Mouse (Mus musculus) mature B cell (primary cell): ENCODE results near the gene Trim30b.
"Not testable (repeated sequence)": the region's sequence is repeated elsewhere in the genome, so short reads cannot be mapped to it uniquely, and the experiment has no call there.

Source experiments
- in situ Hi-C: fragments of 300-500 bp; cut with MboI; formaldehyde crosslinking; loops from 2 replicates; pipeline ENCODE4 v1.14.3; 2019

Gene Trim30b

GRCm38 (mm10) chr7:104369736-104370414 is at the start of gene Trim30b:
Trim30b (minus strand) TSS chr7:104369884.
- in situ Hi-C loops: no loop called here

DNA sequence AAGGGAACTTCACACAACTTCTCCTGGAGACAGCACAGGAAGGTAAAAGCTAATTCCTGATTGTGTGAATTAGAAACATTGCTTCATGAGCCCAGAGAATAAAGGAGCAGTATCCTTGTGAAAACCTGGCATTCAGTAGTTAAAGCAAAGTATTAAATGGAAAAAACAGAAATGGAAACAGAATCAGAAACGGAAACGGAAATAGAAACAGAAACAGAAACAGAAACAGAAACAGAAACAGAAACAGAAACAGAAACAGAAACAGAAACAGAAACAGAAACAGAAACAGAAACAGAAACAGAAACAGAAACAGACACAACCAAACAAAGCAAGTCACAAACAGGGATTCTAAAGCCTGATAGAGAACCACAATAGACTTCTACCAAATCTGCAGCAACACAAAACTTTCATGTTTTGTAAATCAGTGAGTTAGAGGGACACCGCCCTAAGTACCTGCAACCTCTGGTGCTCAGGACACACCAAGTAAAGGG is 34.8 kb upstream of the Trim30b start:
- in situ Hi-C loops: no loop called here

DNA sequence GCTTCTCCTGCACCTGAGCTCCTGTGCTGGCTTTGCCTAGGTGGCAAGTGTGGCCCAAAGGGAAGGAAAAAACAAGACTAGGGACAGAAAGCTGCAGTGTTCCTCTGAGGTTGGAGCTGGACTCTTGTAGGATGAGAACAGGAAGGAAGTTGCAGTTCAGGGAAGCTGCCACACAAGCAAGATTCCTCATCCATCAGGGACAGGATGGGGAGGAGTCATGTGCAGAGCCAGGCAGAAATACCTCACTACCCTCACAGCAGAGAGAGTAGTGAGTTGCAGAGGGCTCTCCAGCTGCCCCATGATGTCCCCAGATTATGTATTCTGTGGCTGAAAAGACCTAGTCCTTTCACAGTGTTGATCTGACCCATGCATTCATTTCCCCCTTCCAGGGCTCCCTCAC is 31.5 kb upstream of the Trim30b start:
- in situ Hi-C loops: no loop called here

DNA sequence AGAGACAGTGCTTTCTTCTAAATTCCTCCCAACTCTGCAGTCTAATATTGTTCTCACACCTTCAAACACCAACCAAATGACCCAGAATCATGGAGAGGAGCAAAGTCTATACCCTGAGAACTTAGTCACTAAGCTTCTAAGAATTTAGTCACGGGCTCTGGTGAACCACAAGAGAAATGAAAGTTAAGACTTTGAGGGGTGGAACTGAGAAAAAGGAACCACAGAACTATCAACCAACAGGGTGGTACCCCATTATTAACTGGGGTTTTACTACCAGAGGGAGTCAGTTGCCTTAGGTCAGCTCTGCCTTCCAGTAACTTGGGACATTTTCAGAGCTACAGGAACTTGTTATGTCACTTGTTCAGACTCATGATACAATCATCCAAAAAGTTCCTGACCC is 31.0 kb upstream of the Trim30b start, which contains the start of gene Trim30c:
Gene Trim30c, minus strand, starts transcription at position 140 of the 400 bp plus-strand sequence.
- in situ Hi-C loops: no loop called here

- in situ Hi-C loops: no loop called here
These were observed 28.8 kb upstream of the Trim30b start for GRCm38 (mm10) chr7:104398492-104398891.

DNA sequence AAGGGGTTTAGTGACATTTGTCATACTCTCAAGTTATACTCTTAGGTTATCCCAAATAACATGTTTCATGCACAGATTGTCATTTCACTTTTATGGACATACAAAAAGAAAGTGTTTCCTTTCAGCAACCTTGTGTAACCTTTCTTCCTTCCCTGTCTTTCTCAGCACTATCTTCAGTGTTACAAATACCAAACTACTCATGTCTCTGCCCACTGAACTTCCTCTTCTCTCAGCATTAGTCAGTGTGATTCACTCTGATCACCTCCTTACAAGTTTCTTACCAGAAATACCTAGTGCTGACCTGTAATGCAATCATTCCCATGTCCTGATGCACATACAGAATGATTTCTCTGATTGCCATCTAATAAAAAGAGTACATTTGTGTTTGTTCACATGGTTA is 3.3 kb downstream of the Trim30b start:
- in situ Hi-C loops: no loop called here

DNA sequence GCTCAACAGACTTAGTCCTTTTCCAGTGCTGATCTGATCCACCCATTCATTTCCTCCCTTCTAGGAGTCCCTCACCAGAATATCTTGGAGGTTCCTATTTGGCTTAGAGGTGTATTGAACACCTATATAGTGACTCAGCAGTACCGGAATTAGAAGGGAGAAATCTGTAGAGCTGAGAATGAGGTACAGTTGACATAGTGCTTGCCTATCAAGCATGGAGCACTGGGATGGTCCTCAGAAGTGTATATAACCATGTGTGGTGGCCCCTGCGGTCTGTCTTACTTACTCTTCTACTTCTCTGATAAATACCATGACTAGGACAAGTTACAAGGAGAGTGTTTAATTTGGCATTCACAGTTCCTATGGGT is 16.1 kb downstream of the Trim30b start:
- in situ Hi-C loops: no loop called here

GRCm38 (mm10) chr7:104352717-104353599 is 16.7 kb downstream of the Trim30b start, which contains the start of gene Trim12c:
Trim12c (minus strand) TSS chr7:104353362.
- in situ Hi-C loops: no loop called here

- in situ Hi-C loops: not testable (repeated sequence)
These were observed 21.6 kb downstream of the Trim30b start for GRCm38 (mm10) chr7:104348043-104348442.

- in situ Hi-C loops: not testable (repeated sequence)
These were observed 28.9 kb downstream of the Trim30b start for GRCm38 (mm10) chr7:104340744-104341143.

- in situ Hi-C loops: not testable (repeated sequence)
These were observed 34.1 kb downstream of the Trim30b start for GRCm38 (mm10) chr7:104335547-104335946.

DNA sequence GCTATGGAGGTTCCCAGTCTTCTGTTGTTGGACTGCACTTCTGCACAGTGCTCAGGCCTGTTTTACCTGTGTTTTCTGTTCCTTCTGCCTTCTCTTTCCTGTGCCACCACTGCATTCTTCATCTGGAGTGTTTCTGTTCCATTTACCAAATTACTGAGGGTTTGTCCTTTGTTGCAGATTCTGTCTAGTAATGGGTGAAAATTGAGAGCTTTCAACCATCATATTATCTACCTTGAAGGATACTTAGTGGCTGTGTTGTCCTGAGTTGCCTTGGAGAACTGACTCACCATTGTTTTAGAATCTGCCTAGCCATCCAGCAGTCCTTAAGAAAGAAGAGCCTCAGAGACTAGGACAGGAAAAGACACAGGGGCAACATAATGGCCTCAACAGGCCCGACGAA is 40.5 kb downstream of the Trim30b start, which contains the start of gene Trim34b:
Gene Trim34b, plus strand, starts transcription at position 301 of the 400 bp plus-strand sequence.
- in situ Hi-C loops: not testable (repeated sequence)

- in situ Hi-C loops: no loop called here
These were observed 47.7 kb downstream of the Trim30b start for GRCm38 (mm10) chr7:104322028-104322427.

DNA sequence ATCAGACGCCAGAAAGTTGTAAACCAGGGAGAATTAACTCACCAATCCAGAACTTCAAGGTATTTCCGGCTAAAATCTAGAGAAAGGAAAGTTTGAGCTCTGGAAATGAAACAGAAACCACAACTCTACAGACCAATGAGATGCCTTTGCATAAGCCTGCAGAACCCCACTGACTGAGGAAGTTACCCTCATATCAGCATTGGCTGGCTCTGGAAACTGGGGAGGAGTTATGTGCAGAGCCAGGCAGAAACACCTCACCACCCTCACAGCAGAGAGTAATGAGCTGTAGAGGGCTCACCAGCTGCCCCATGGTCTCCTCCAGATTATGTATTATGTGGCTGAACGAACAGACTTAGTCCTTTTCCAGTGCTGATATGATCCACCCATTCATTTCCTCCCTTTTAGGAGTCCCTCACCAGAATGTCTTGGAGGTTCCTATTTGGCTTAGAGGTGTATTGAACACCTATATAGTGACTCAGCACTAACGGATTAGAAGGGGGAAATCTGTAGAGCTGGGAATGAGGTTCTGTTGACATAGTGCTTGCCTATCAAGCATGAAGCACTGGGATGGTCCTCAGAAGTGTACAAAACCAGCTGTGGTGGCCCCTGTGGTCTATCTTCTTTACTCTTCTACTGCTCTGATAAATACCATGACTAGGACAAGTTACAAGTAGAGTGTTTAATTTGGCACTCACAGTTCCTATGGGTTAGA is 54.2 kb downstream of the Trim30b start, which contains the start of gene Trim12a:
Gene Trim12a, minus strand, starts transcription at position 98 of the 712 bp plus-strand sequence.
- in situ Hi-C loops: not testable (repeated sequence)

DNA sequence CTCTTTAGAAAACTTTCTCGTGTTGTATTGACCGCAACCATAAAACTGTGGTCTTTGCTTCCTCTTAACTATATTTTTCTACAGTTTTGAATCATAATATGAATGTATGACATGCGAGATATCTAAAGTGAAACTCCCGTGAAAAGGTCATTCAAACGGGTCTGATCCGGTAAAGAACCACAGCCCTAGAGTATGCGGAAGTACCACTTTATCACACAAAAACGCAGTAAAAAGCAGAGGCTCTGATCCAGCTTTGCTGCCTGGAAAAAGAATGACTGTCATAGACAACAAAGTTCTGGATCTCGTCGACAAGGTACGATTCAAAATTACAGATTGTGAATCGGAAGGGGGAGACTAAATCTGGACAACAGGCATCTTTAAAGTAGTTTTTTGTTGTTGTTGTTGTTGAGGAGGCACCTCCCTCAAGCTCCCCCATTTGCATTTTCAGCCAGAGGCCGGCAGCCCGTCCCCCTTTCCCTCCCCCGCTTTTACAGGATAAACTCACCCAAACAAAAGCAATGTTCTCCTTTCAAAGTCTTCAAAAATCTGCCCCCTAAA is 54.8 kb downstream of the Trim30b start:
- in situ Hi-C loops: no loop called here
